Mouse (Mus musculus) heart, adult 2 months (tissue): ENCODE results near the gene Kcne2.

Source experiments
- CTCF ChIP-seq: fragments of 200-600 bp; IDR thresholded peaks from 2 replicates; pipeline ENCODE4 v1.8.1; 2022; ENCODE audit warnings: antibody characterized with exemption, mild to moderate bottlenecking, moderate library complexity
- EP300 ChIP-seq: fragments of 200-500 bp; IDR thresholded peaks from 2 replicates; pipeline ENCODE4 v1.6.1; 2011; ENCODE audit warnings: low read depth, low read length, control low read depth; ENCODE audit not compliant: insufficient read depth
- POLR2A ChIP-seq: fragments of 200-500 bp; IDR thresholded peaks from 2 replicates; pipeline ENCODE4 v1.6.1; 2011; ENCODE audit warnings: mild to moderate bottlenecking, low read depth, low read length, control low read depth; ENCODE audit not compliant: insufficient read depth

GRCm38 (mm10) chr16:92340612-92341511, 48.7 kb downstream of the Kcne2 start:
- TF ChIP-seq EP300 (0 out of 2 replicates have a peak, but pooled peaks have one; percentile 40), CTCF (peak; percentile 88), POLR2A (no peak)
